ENCODE assay signal across 22 mouse cellular contexts in genomic region chr9:69242538-69242937, GRCm38 (mm10).
DNase-seq lines count a peak whose midpoint lies in the region; ATAC-seq and TF ChIP-seq lines count a peak whose summit lies in the region.
"Had no signal": no experiment of that assay in that cellular context is flagged by ENCODE, and none has a peak within 500 bp of the region (broad histone marks: within the 10 kb centered on the region; RNA-seq: fewer than 3 reads in every experiment).

No protein-coding gene starts in this region.

- ATAC-seq in inflammation-experienced regulatory T-cells, adult 6 months, result no peak
- ATAC-seq: CD4-positive, CD25-positive, alpha-beta regulatory T cell, adult 4 months; liver, embryonic 12.5 days had no signal

- no peaks in the 10 kb centered on the region for H3K79me2 ChIP-seq in heart, adult 2 months (replicated peaks; ENCODE audit: control insufficient read depth, insufficient read depth, low read length)

- WGBS in heart, adult 2 months, result 37% methylated on average over 6 of the region's 6 CpGs

- H3K27me3 ChIP-seq in heart, adult 2 months (ENCODE audit: control insufficient read depth, insufficient read depth, low read length), result no peaks in the 10 kb centered on the region
- H3K27me3 ChIP-seq: embryonic facial prominence, embryonic 15.5 days; liver, embryonic 12.5 days; neural tube, embryonic 13.5 days had no signal

- intact Hi-C loops in heart, adult 2 months (cut with DNase I), result loop anchor here (2.0 kb wide), 1 partner anchor 38 kb away; no protein-coding TSS in a partner anchor
- intact Hi-C loops in heart, postnatal 25 days (cut with DNase I), result no loop called here

- TF ChIP-seq CTCF in heart, adult 2 months (IDR thresholded peaks at IDR 0.05), result no peak
- TF ChIP-seq CTCF in layer of hippocampus, adult 2 months (conservative IDR thresholded peaks at IDR 0.05), result no peak

- peak; percentile 19 for DNase-seq in adrenal gland, postnatal 14 days
- no peak for DNase-seq in adrenal gland, postnatal 4 days (ENCODE audit: low spot score in 2 of 2)
- DNase-seq in heart, adult 2 months, result peak in 1 of 2 experiments; percentile 17
- DNase-seq in heart, postnatal 25 days (ENCODE audit: low spot score), result no peak
- no peak for DNase-seq in layer of hippocampus, adult 2 months (ENCODE audit: low spot score in 2 of 2)
- DNase-seq in layer of hippocampus, postnatal 14 days (ENCODE audit: low spot score in 2 of 2), result no peak
- peak; percentile 22 for DNase-seq in kidney, postnatal 14 days
- DNase-seq: cerebellum, adult 11 months; cerebellum, postnatal 36 days; lung, embryonic 14.5 days; lung, postnatal 4 days; spleen, adult 18-20 months; thymus, adult 18-20 months had no signal

- peak overlapping the region; percentile 40; the same call in 1 of the 2 replicates for H3K27ac ChIP-seq in heart, adult 2 months
- peak overlapping the region; percentile 59 for H3K27ac ChIP-seq in layer of hippocampus, adult 2 months
- H3K27ac ChIP-seq: embryonic facial prominence, embryonic 15.5 days; forebrain, embryonic 10.5 days; limb, embryonic 10.5 days; liver, embryonic 12.5 days; midbrain, embryonic 10.5 days; neural tube, embryonic 13.5 days had no signal

- no peaks in the 10 kb centered on the region for H3K36me3 ChIP-seq in heart, adult 2 months (ENCODE audit: control insufficient read depth, insufficient read depth, low read length)
- H3K36me3 ChIP-seq: embryonic facial prominence, embryonic 15.5 days; forebrain, embryonic 10.5 days; G1E; limb, embryonic 10.5 days; liver, embryonic 12.5 days; midbrain, embryonic 10.5 days; neural tube, embryonic 13.5 days had no signal

- H3K4me1 ChIP-seq in heart, adult 2 months (ENCODE audit: control insufficient read depth, insufficient read depth, low read length), result peaks cover 6% of the 10 kb centered on the region
- H3K4me1 ChIP-seq: liver, embryonic 12.5 days had no signal

- no peak overlapping the region for H3K4me3 ChIP-seq in heart, adult 2 months
- H3K4me3 ChIP-seq in layer of hippocampus, adult 2 months, result no peak overlapping the region
- H3K4me3 ChIP-seq: embryonic facial prominence, embryonic 15.5 days; forebrain, embryonic 10.5 days; limb, embryonic 10.5 days; liver, embryonic 12.5 days; midbrain, embryonic 10.5 days; neural tube, embryonic 13.5 days had no signal

- TF ChIP-seq POLR2A in heart, adult 2 months (IDR thresholded peaks at IDR 0.05; ENCODE audit: insufficient read depth, low read depth, low read length), result no peak

- no peak overlapping the region for H3K9ac ChIP-seq in heart, adult 2 months (ENCODE audit: low read depth, low read length)
- H3K9ac ChIP-seq: embryonic facial prominence, embryonic 15.5 days; liver, embryonic 12.5 days; lung, embryonic 14.5 days; neural tube, embryonic 13.5 days had no signal

- no peak for TF ChIP-seq EP300 in heart, adult 2 months (IDR thresholded peaks at IDR 0.05; ENCODE audit: insufficient read depth, low read depth, low read length)

Comparison
In these comparisons a context has a peak if more than half of its experiments do, and no peak if none do; other contexts are left out.
1. DNase-seq: peak in adrenal gland, postnatal 14 days (single experiment) and kidney, postnatal 14 days (single experiment); none in adrenal gland, postnatal 4 days (0 of 2), heart, postnatal 25 days (single experiment), layer of hippocampus, adult 2 months (0 of 2) and layer of hippocampus, postnatal 14 days (0 of 2).